Mouse (Mus musculus) liver, embryonic 14.5 days (tissue): ENCODE measurements at regions not wholly inside any gene's neighbourhood (a gene's known extent, or its start where the extent isn't known, plus 50 kb on each side); places are given as distances from the start of the nearest gene placed in this dataset.

Experiments
- CTCF ChIP-seq: IDR thresholded peaks from 2 replicates; pipeline ENCODE4 v1.5.1; 2016; ENCODE audit warnings: antibody characterized with exemption, low read depth, control low read depth
- EP300 ChIP-seq: IDR thresholded peaks from 2 replicates; pipeline ENCODE4 v1.6.1; 2016; ENCODE audit warnings: antibody characterized with exemption, low read depth

- TF ChIP-seq CTCF (no peak), EP300 (no peak)
Observed at GRCm38 (mm10) chr1:61289552-61289951, 311.8 kb downstream of the Icos start.
